Mouse (Mus musculus): ENCODE measurements around the gene Nup188.
A peak's percentile ranks its signal among the peaks of the same experiment; 100 is the strongest.

Nup188 gene

GRCm38 (mm10) chr2:30256616-30257350 lies 29.4 kb upstream of the Nup188 start:
- no peak for DNase-seq (ENCODE audit: low spot score)

GRCm38 (mm10) chr2:30257699-30258460 lies 28.3 kb upstream of the Nup188 start:
- no peak for DNase-seq (ENCODE audit: low spot score)

GRCm38 (mm10) chr2:30258600-30258999 lies 27.6 kb upstream of the Nup188 start:
- peak; percentile 81 for DNase-seq (ENCODE audit: low spot score)

- DNase-seq (ENCODE audit: low spot score) = no peak
Observed at GRCm38 (mm10) chr2:30259131-30260064, 26.8 kb upstream of the Nup188 start.

- no peak for DNase-seq (ENCODE audit: low spot score)
Observed at GRCm38 (mm10) chr2:30261064-30261736, 25.0 kb upstream of the Nup188 start.

GRCm38 (mm10) chr2:30261921-30262839 lies 24.0 kb upstream of the Nup188 start:
- no peak for DNase-seq (ENCODE audit: low spot score)

- DNase-seq (ENCODE audit: low spot score) = no peak
Observed at GRCm38 (mm10) chr2:30262840-30263441, 23.3 kb upstream of the Nup188 start.

- DNase-seq (ENCODE audit: low spot score) = no peak
Observed at GRCm38 (mm10) chr2:30263811-30264210, 22.4 kb upstream of the Nup188 start.

GRCm38 (mm10) chr2:30264671-30265519 lies 21.3 kb upstream of the Nup188 start:
- DNase-seq (ENCODE audit: low spot score) = no peak

GRCm38 (mm10) chr2:30265767-30266253 lies 20.4 kb upstream of the Nup188 start, which contains the start of gene Phyhd1:
TSS of gene Phyhd1 (plus strand) at chr2:30266203.
- peak; percentile 83 for DNase-seq (ENCODE audit: low spot score)

GRCm38 (mm10) chr2:30266392-30266941 lies 19.7 kb upstream of the Nup188 start:
- peak; percentile 70 for DNase-seq (ENCODE audit: low spot score)

- DNase-seq (ENCODE audit: low spot score) = no peak
Observed at GRCm38 (mm10) chr2:30267466-30267865, 18.7 kb upstream of the Nup188 start.

- DNase-seq (ENCODE audit: low spot score) = no peak
Observed at GRCm38 (mm10) chr2:30268371-30268770, 17.8 kb upstream of the Nup188 start.

- no peak for DNase-seq (ENCODE audit: low spot score)
Observed at GRCm38 (mm10) chr2:30269241-30269990, 16.8 kb upstream of the Nup188 start.

GRCm38 (mm10) chr2:30270134-30270533 lies 16.1 kb upstream of the Nup188 start:
- DNase-seq (ENCODE audit: low spot score) = peak; percentile 90

- no peak for DNase-seq (ENCODE audit: low spot score)
Observed at GRCm38 (mm10) chr2:30280743-30281142, 5.5 kb upstream of the Nup188 start, which contains the start of gene Gm28038. TSS of gene Gm28038 (plus strand) at chr2:30281043.

- DNase-seq (ENCODE audit: low spot score) = no peak
Observed at GRCm38 (mm10) chr2:30281651-30282050, 4.5 kb upstream of the Nup188 start.

- no peak for DNase-seq (ENCODE audit: low spot score)
Observed at GRCm38 (mm10) chr2:30283193-30283592, 3.0 kb upstream of the Nup188 start.
